Mouse (Mus musculus) intestine, postnatal 0 days (tissue): ENCODE measurements around the gene Slc22a18. TPM values are rescaled to one million over a fixed set of nuclear protein-coding genes. Genes with fewer than 3 reads are reported as not detected.

Source experiments
- ATAC-seq: fragments of 200-750 bp; cut with Nextera tagmentation; 2 replicates; pipeline ENCODE4 v1.8.0; 2017; ENCODE audit warnings: mild to moderate bottlenecking, moderate TSS enrichment, moderate library complexity
- H3K27ac ChIP-seq: fragments of 300-500 bp; sonication (generic); 2 replicates; pipeline ENCODE4 v1.5.1; 2014; ENCODE audit warnings: mild to moderate bottlenecking, low read depth, low read length, moderate library complexity
- H3K27me3 ChIP-seq: fragments of 300-500 bp; sonication (generic); replicated peaks from 2 replicates; pipeline ENCODE4 v1.6.1; 2014; ENCODE audit warnings: low read length, mixed read lengths; ENCODE audit not compliant: control insufficient read depth, insufficient read depth
- H3K36me3 ChIP-seq: fragments of 300-500 bp; sonication (generic); 2 replicates; pipeline ENCODE4 v1.6.1; 2014; ENCODE audit warnings: mild to moderate bottlenecking, moderate library complexity; ENCODE audit not compliant: control insufficient read depth, insufficient read depth
- H3K4me1 ChIP-seq: fragments of 300-500 bp; sonication (generic); replicated peaks from 2 replicates; pipeline ENCODE4 v1.6.1; 2014; ENCODE audit warnings: antibody characterized with exemption, low read length, mixed read lengths; ENCODE audit not compliant: control insufficient read depth, insufficient read depth
- H3K4me2 ChIP-seq: fragments of 300-500 bp; sonication (generic); replicated peaks from 2 replicates; pipeline ENCODE4 v1.6.1; 2014; ENCODE audit warnings: low read depth, mild to moderate bottlenecking, moderate library complexity
- H3K4me3 ChIP-seq: fragments of 300-500 bp; sonication (generic); 2 replicates; pipeline ENCODE4 v1.5.1; 2014; ENCODE audit warnings: low read depth, low read length
- H3K9ac ChIP-seq: fragments of 300-500 bp; sonication (generic); 2 replicates; pipeline ENCODE4 v1.6.1; 2014; ENCODE audit warnings: mild to moderate bottlenecking, low read depth, low read length
- H3K9me3 ChIP-seq: fragments of 300-500 bp; sonication (generic); 2 replicates; pipeline ENCODE4 v1.6.1; 2016; ENCODE audit warnings: mixed run types; ENCODE audit not compliant: control insufficient read depth
- CTCF ChIP-seq: sonication (generic); IDR thresholded peaks from 2 replicates; pipeline ENCODE4 v1.5.1; 2016; ENCODE audit warnings: low read depth, mild to moderate bottlenecking, control low read depth, antibody characterized with exemption, moderate library complexity
- WGBS: fragments of 180-500 bp; shearing (Covaris S2); extraction: QIAGEN DNeasy Blood & Tissue Kit; methylation state at CpG from one replicate; pipeline ENCODE4 v1.1.7; 2014; 5-methylcytosine and 5-hydroxymethylcytosine counted together
- polyA plus RNA-seq: library from polyadenylated mRNA; unstranded; fragments of >200 nt; fragmentation: Nextera tagmentation; extraction: Ambion mirVana; gene quantifications from 2 replicates; pipeline ENCODE4 v1.2.1, GENCODE M21; 2015

Slc22a18 gene
- polyA plus RNA-seq = 21.6 and 25.0 TPM in 2 replicates

DNA sequence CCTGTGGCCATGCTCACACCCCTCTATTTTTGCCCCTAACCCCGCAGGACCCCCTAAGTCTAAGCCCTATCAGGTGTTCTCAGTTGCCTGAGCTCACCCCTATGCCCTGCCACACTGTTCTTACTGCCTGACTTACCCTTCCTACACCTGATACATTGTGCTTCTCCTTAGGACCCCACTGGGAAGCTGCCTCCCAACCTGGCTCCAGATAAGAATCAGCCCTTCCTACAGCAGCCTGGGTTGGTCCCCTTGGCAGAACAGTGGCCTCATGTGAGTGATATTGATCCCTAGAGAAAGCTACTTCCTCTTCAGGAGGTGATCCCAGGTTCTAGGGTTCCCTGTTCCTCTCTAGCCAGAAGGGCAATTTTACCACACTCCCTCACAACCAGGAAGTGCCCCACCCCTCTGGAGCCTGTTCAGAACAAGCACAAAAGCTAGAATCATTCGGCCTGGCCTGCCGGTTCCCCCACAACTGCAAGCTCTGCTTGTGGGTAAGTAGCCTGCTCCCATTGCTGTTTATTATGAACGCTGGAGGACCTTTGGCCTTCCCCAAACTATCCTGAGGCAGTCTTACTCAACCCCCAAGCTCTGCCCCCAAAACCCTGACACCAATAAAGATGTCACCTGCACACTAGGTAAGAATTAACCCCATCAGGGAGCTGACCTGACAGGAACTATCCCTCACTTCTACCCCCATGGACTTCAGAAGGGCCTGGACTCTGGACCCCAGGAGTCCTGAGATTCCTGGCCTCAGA lies at the start of gene Slc22a18:
Gene Slc22a18, plus strand, starts transcription at position 390 of the 755 bp plus-strand sequence.
- H3K27me3 ChIP-seq = no peaks in the 10 kb centered on the region
- H3K36me3 ChIP-seq = no peaks in the 10 kb centered on the region
- WGBS = 17% methylated on average over 4 of the region's 4 CpGs
- H3K4me1 ChIP-seq = no peaks in the 10 kb centered on the region
- no peak for TF ChIP-seq CTCF
- peak within 1 kb of the TSS; percentile 20 for H3K4me3 ChIP-seq
- ATAC-seq = peak; percentile 68
- H3K9ac ChIP-seq = no peak within 1 kb of the TSS
- H3K27ac ChIP-seq = no peak within 1 kb of the TSS
- H3K4me2 ChIP-seq = peak within 1 kb of the TSS; percentile 54
- no peaks in the 10 kb centered on the region for H3K9me3 ChIP-seq

DNA sequence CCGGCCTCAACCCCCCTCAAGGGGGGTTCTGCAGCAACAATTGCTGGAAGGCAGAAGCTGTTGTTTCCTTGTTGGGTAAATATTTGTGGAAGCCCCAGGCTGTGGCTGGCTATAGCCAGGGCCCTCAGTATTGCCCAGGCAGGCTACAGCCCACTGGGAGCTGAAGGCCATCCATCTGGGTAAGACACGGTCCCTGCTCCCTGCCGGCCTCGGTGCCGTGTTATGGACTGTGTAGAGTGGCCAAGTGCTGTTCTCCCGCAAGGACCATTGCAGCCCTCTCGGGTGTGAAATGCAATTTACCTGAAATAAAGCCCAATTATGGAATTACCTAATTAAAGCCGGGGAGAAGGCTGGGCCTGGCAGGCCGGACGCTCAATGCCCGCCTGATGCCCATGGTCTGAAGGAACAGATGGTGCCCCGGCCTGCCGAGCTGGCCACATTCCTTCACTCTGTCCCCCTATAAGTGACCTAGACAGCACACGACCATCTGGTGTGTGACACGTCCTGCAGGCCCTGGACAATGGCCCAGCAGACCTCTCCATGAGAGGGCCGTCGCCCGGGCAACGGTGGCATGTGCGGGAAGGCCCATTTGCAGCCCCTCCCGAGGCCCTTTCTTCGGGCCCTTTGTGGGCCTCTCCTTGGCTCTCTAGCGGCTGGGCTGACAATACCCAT lies 45.3 kb upstream of the Slc22a18 start:
- WGBS = 58% methylated on average over 23 of the region's 23 CpGs
- H3K9me3 ChIP-seq = no peaks in the 10 kb centered on the region
- H3K36me3 ChIP-seq = no peaks in the 10 kb centered on the region; the same call in 1 of the 2 replicates
- no peak overlapping the region for H3K27ac ChIP-seq
- no peaks in the 10 kb centered on the region for H3K27me3 ChIP-seq
- no peak for TF ChIP-seq CTCF
- H3K4me3 ChIP-seq = no peak overlapping the region
- no peak overlapping the region for H3K4me2 ChIP-seq
- no peaks in the 10 kb centered on the region for H3K4me1 ChIP-seq
- no peak for ATAC-seq
- H3K9ac ChIP-seq = no peak overlapping the region

DNA sequence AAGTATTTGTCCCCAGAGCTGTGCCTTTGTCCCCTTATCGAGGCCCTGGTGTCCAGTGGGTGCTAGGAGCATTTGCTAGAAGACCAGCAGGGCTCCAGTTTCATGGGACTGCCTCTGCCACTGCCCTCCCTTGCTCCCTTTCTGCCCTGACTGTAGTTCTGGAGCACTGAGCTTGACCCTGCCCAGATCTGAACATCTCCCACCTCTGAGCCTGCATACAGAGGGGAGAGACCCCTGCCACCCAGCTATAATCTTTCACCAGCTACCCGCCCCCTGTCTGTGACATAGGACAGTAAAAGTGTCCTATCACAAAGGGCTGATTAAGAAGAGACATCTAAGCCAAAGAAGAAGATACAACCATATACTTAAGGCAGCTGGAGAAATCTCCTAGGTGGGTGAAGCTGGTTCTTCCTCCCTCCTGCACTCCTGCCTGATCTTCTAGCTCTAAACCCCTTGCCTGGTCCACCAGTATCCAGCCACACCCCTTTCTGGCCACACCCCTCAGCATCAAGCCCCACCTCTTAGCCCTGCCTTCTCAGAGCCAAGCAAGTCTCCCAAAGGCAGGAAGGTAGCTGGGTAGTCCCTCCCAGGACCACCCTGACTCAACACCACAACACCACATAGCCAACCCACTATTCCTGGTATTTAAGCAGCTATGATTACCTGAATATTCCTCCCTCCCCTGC lies 44.6 kb upstream of the Slc22a18 start:
- no peaks in the 10 kb centered on the region for H3K9me3 ChIP-seq
- no peak for ATAC-seq
- WGBS = 67% methylated on average over 2 of the region's 2 CpGs

DNA sequence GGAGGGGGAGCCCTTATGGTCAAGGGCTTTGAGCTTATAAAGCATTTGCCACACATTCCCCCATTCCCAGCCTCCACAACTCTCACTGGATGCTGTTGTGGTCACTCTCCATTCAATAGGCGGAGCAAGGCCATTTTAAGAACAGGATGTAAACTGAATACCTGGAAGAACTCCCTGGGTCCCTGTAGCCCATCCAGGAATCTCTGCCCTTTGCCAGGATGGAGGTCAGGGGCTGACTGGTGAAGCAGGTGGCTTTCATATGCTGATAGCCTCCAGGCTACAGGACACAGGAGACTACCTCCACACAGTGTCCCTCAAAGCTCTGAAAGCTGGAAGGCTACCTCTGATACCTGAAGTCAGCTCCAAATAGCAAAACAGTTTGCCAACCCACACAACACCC lies 40.9 kb upstream of the Slc22a18 start:
- Histone ChIP-seq H3K4me3 (no peak overlapping the region), H3K4me2 (no peak overlapping the region), H3K27me3 (0 out of 2 replicates have a peak, but pooled peaks cover 2% of the 10 kb centered on the region), H3K36me3 (no peaks in the 10 kb centered on the region), H3K4me1 (no peaks in the 10 kb centered on the region), H3K9me3 (no peaks in the 10 kb centered on the region), H3K9ac (no peak overlapping the region), H3K27ac (no peak overlapping the region)
- 95% methylated on average over 1 of the region's 1 CpGs for WGBS
- no peak for TF ChIP-seq CTCF
- no peak for ATAC-seq

More for the DNA sequence above, 44.6 kb upstream of the Slc22a18 start:
- Histone ChIP-seq H3K4me2 (no peak overlapping the region), H3K9ac (no peak overlapping the region), H3K27ac (no peak overlapping the region), H3K27me3 (no peaks in the 10 kb centered on the region), H3K4me1 (no peaks in the 10 kb centered on the region), H3K4me3 (no peak overlapping the region), H3K36me3 (no peaks in the 10 kb centered on the region; the same call in 1 of the 2 replicates)
- TF ChIP-seq CTCF = no peak

- no peak overlapping the region for H3K4me3 ChIP-seq
- H3K27ac ChIP-seq = no peak overlapping the region
- H3K4me2 ChIP-seq = no peak overlapping the region
- 73% methylated on average over 7 of the region's 7 CpGs for whole genome bisulfite sequencing
- H3K9ac ChIP-seq = no peak overlapping the region
- H3K9me3 ChIP-seq = no peaks in the 10 kb centered on the region
- 0 out of 2 replicates have a peak, but pooled peaks cover 7% of the 10 kb centered on the region for H3K27me3 ChIP-seq
- no peak for ATAC-seq
- no peaks in the 10 kb centered on the region for H3K36me3 ChIP-seq
- no peak for TF ChIP-seq CTCF
- H3K4me1 ChIP-seq = no peaks in the 10 kb centered on the region
Observed at GRCm38 (mm10) chr7:143433331-143433730, 40.2 kb upstream of the Slc22a18 start.

DNA sequence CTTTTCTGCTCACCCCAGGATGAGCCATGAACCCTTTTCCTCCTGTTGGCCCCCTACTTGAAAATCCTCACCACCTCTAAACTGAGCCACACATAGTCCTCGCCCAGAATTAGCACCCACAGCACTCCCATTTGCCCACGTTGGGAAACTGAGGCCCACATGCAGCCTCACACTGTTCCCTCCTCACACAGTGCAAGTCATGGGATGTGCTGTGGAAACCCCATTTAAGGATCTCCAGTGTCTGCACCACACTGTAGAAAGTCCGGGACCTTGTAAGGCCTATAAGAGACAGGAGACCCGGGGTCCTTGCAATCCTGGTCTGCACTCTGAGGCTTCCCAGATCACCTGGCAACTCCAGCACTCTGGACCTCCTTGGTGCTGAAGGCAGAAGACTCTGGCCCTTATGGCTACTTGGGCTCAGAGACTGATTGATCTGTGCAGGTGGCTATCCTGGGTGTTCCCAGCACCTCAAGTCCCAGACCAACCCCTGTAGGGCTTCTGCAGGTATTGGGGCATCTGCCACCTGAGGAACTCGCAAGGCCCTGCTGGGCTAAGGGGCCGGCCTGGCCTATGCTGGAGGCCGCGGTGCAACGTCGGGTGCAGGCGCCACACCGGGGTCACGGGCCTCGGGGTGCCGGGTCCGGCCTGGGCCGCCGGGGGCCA lies 36.2 kb upstream of the Slc22a18 start:
- TF ChIP-seq CTCF = no peak
- WGBS = 30% methylated on average over 17 of the region's 18 CpGs
- Histone ChIP-seq H3K36me3 (no peaks in the 10 kb centered on the region), H3K27ac (no peak overlapping the region), H3K9me3 (no peaks in the 10 kb centered on the region), H3K9ac (peak overlapping the region; percentile 51), H3K4me3 (peak overlapping the region; percentile 50), H3K27me3 (peaks cover 10% of the 10 kb centered on the region; the same call in 1 of the 2 replicates), H3K4me2 (peak overlapping the region; percentile 84), H3K4me1 (no peaks in the 10 kb centered on the region)
- 0 out of 2 replicates have a peak, but pooled peaks have one; percentile 22 for ATAC-seq
